Mouse (Mus musculus) neural tube, embryonic 15.5 days (tissue): ENCODE results near the gene L1cam. TPM values are rescaled to one million over a fixed set of nuclear protein-coding genes. Genes with fewer than 3 reads are reported as not detected.

Experiments used
- ATAC-seq: fragments of 200-750 bp; cut with Nextera tagmentation; 2 replicates; pipeline ENCODE4 v1.8.0; 2017; ENCODE audit warnings: mild to moderate bottlenecking, moderate TSS enrichment, moderate library complexity; ENCODE audit not compliant: low FRiP score
- H3K27ac ChIP-seq: fragments of 300-500 bp; sonication (generic); replicated peaks from 2 replicates; pipeline ENCODE4 v1.5.1; 2015; ENCODE audit warnings: mild to moderate bottlenecking, inconsistent platforms
- H3K27me3 ChIP-seq: fragments of 300-500 bp; sonication (generic); replicated peaks from 2 replicates; pipeline ENCODE4 v1.6.1; 2015; ENCODE audit warnings: inconsistent platforms
- H3K36me3 ChIP-seq: fragments of 300-500 bp; sonication (generic); 2 replicates; pipeline ENCODE4 v1.6.1; 2015; ENCODE audit warnings: inconsistent platforms
- H3K4me1 ChIP-seq: fragments of 300-500 bp; sonication (generic); 2 replicates; pipeline ENCODE4 v1.6.1; 2015; ENCODE audit warnings: inconsistent platforms
- H3K4me2 ChIP-seq: fragments of 300-500 bp; sonication (generic); 2 replicates; pipeline ENCODE4 v1.6.1; 2015; ENCODE audit warnings: inconsistent platforms, mild to moderate bottlenecking, moderate library complexity
- H3K4me3 ChIP-seq: fragments of 300-500 bp; sonication (generic); replicated peaks from 2 replicates; pipeline ENCODE4 v1.5.1; 2015; ENCODE audit warnings: mild to moderate bottlenecking, inconsistent platforms
- H3K9ac ChIP-seq: fragments of 300-500 bp; sonication (generic); replicated peaks from 2 replicates; pipeline ENCODE4 v1.6.1; 2015; ENCODE audit warnings: mild to moderate bottlenecking, inconsistent platforms
- H3K9me3 ChIP-seq: fragments of 300-500 bp; sonication (generic); replicated peaks from 2 replicates; pipeline ENCODE4 v1.6.1; 2016; ENCODE audit warnings: inconsistent platforms
- WGBS: fragments of 180-500 bp; shearing (Covaris S2); methylation state at CpG from one replicate; pipeline ENCODE4 v1.1.7; 2015; ENCODE audit warnings: mixed read lengths; 5-methylcytosine and 5-hydroxymethylcytosine counted together
- polyA plus RNA-seq: library from polyadenylated mRNA; unstranded; fragments of >200 nt; fragmentation: Nextera tagmentation; extraction: Ambion mirVana; gene quantifications from 2 replicates; pipeline ENCODE4 v1.2.1, GENCODE M21; 2015

Gene L1cam
- polyA plus RNA-seq, result 86.3 and 95.4 TPM in 2 replicates

- no peak within 1 kb of the TSS for H3K9ac ChIP-seq
- H3K4me1 ChIP-seq, result no peaks in the 10 kb centered on the region
- no peak within 1 kb of the TSS for H3K4me2 ChIP-seq
- H3K4me3 ChIP-seq, result no peak within 1 kb of the TSS
- no peaks in the 10 kb centered on the region for H3K36me3 ChIP-seq
- H3K27ac ChIP-seq, result no peak within 1 kb of the TSS
- no peak for ATAC-seq
- no peaks in the 10 kb centered on the region for H3K9me3 ChIP-seq
- 30% methylated on average over 2 of the region's 2 CpGs for WGBS
- no peaks in the 10 kb centered on the region for H3K27me3 ChIP-seq
Observed at GRCm38 (mm10) chrX:73895719-73896118, at the start of gene L1cam. TSS of gene L1cam (minus strand) at chrX:73896105.

GRCm38 (mm10) chrX:73942294-73942693 lies 46.4 kb upstream of the L1cam start:
- no peaks in the 10 kb centered on the region for H3K4me1 ChIP-seq
- H3K27me3 ChIP-seq, result no peaks in the 10 kb centered on the region
- no peak overlapping the region for H3K9ac ChIP-seq
- H3K4me3 ChIP-seq, result no peak overlapping the region
- WGBS, result 85% methylated on average over 2 of the region's 2 CpGs
- H3K4me2 ChIP-seq, result no peak overlapping the region
- peaks cover 45% of the 10 kb centered on the region for H3K36me3 ChIP-seq
- ATAC-seq, result no peak
- H3K9me3 ChIP-seq, result no peaks in the 10 kb centered on the region
- H3K27ac ChIP-seq, result no peak overlapping the region

- 85% methylated on average over 2 of the region's 2 CpGs for WGBS
- Histone ChIP-seq H3K4me3 (no peak overlapping the region), H3K4me2 (no peak overlapping the region), H3K9ac (no peak overlapping the region), H3K9me3 (no peaks in the 10 kb centered on the region), H3K27me3 (no peaks in the 10 kb centered on the region), H3K4me1 (no peaks in the 10 kb centered on the region), H3K36me3 (peaks cover 40% of the 10 kb centered on the region), H3K27ac (no peak overlapping the region)
- ATAC-seq, result no peak
Observed at GRCm38 (mm10) chrX:73941860-73942259, 46.0 kb upstream of the L1cam start.

GRCm38 (mm10) chrX:73931871-73932270 lies 36.0 kb upstream of the L1cam start:
- ATAC-seq, result no peak
- H3K9me3 ChIP-seq, result no peaks in the 10 kb centered on the region
- WGBS, result 85% methylated on average over 2 of the region's 2 CpGs
- no peaks in the 10 kb centered on the region for H3K4me1 ChIP-seq
- H3K4me2 ChIP-seq, result no peak overlapping the region
- H3K36me3 ChIP-seq, result no peaks in the 10 kb centered on the region
- no peaks in the 10 kb centered on the region for H3K27me3 ChIP-seq
- H3K4me3 ChIP-seq, result no peak overlapping the region
- no peak overlapping the region for H3K9ac ChIP-seq
- no peak overlapping the region for H3K27ac ChIP-seq

GRCm38 (mm10) chrX:73930402-73931062 lies 34.6 kb upstream of the L1cam start, which contains the start of gene Renbp:
TSS of gene Renbp (minus strand) at chrX:73930850.
- 40% methylated on average over 17 of the region's 17 CpGs for WGBS
- Histone ChIP-seq H3K4me2 (peak within 1 kb of the TSS; percentile 33), H3K4me3 (peak within 1 kb of the TSS; percentile 17; the same call in 1 of the 2 replicates), H3K27me3 (no peaks in the 10 kb centered on the region), H3K9me3 (no peaks in the 10 kb centered on the region), H3K4me1 (no peaks in the 10 kb centered on the region), H3K9ac (no peak within 1 kb of the TSS), H3K36me3 (no peaks in the 10 kb centered on the region), H3K27ac (no peak within 1 kb of the TSS)
- ATAC-seq, result no peak

- Histone ChIP-seq H3K4me1 (peaks cover 10% of the 10 kb centered on the region), H3K4me3 (peak overlapping the region; percentile 56), H3K9me3 (no peaks in the 10 kb centered on the region), H3K36me3 (no peaks in the 10 kb centered on the region), H3K4me2 (peak overlapping the region; percentile 70), H3K27me3 (no peaks in the 10 kb centered on the region), H3K9ac (peak overlapping the region; percentile 48; the same call in 1 of the 2 replicates), H3K27ac (peak overlapping the region; percentile 82)
- WGBS, result 70% methylated on average over 8 of the region's 8 CpGs
- no peak for ATAC-seq
Observed at GRCm38 (mm10) chrX:73922550-73922882, 26.6 kb upstream of the L1cam start.

GRCm38 (mm10) chrX:73921823-73922549 lies 26.1 kb upstream of the L1cam start, which contains the start of the genes Arhgap4 and Naa10:
TSS of gene Arhgap4 (minus strand) at chrX:73921870.
TSS of gene Naa10 (minus strand) at chrX:73921944.
- peak within 1 kb of the TSS; percentile 60 for H3K9ac ChIP-seq
- H3K36me3 ChIP-seq, result no peaks in the 10 kb centered on the region
- H3K4me3 ChIP-seq, result peak within 1 kb of the TSS; percentile 56
- H3K4me1 ChIP-seq, result peaks cover 10% of the 10 kb centered on the region
- peak within 1 kb of the TSS; percentile 82 for H3K27ac ChIP-seq
- H3K27me3 ChIP-seq, result no peaks in the 10 kb centered on the region
- WGBS, result 16% methylated on average over 43 of the region's 43 CpGs
- H3K9me3 ChIP-seq, result no peaks in the 10 kb centered on the region
- H3K4me2 ChIP-seq, result peak within 1 kb of the TSS; percentile 70
- peak; percentile 99 for ATAC-seq

GRCm38 (mm10) chrX:73921285-73921822 lies 25.4 kb upstream of the L1cam start:
- Histone ChIP-seq H3K27me3 (no peaks in the 10 kb centered on the region), H3K9me3 (no peaks in the 10 kb centered on the region), H3K9ac (peak overlapping the region; percentile 60), H3K4me3 (peak overlapping the region; percentile 56), H3K4me1 (peaks cover 10% of the 10 kb centered on the region), H3K27ac (peak overlapping the region; percentile 82), H3K4me2 (peak overlapping the region; percentile 68), H3K36me3 (no peaks in the 10 kb centered on the region)
- WGBS, result 25% methylated on average over 34 of the region's 34 CpGs
- ATAC-seq, result no peak; the same call in none of the 2 replicates

GRCm38 (mm10) chrX:73918631-73919030 lies 22.7 kb upstream of the L1cam start:
- Histone ChIP-seq H3K4me3 (no peak overlapping the region), H3K36me3 (no peaks in the 10 kb centered on the region), H3K4me1 (peaks cover 10% of the 10 kb centered on the region), H3K27me3 (no peaks in the 10 kb centered on the region), H3K9ac (no peak overlapping the region), H3K27ac (no peak overlapping the region), H3K9me3 (no peaks in the 10 kb centered on the region), H3K4me2 (no peak overlapping the region)
- no peak for ATAC-seq
- WGBS, result 84% methylated on average over 5 of the region's 5 CpGs

GRCm38 (mm10) chrX:73916945-73917344 lies 21.0 kb upstream of the L1cam start:
- no peak for ATAC-seq
- Histone ChIP-seq H3K4me2 (no peak overlapping the region), H3K9me3 (no peaks in the 10 kb centered on the region), H3K4me3 (no peak overlapping the region), H3K4me1 (peaks cover 10% of the 10 kb centered on the region), H3K27ac (no peak overlapping the region), H3K27me3 (no peaks in the 10 kb centered on the region), H3K36me3 (no peaks in the 10 kb centered on the region), H3K9ac (no peak overlapping the region)
- WGBS, result 84% methylated on average over 8 of the region's 8 CpGs

GRCm38 (mm10) chrX:73914827-73915703 lies 19.2 kb upstream of the L1cam start:
- Histone ChIP-seq H3K27me3 (no peaks in the 10 kb centered on the region), H3K4me1 (0 out of 2 replicates have a peak, but pooled peaks cover 5% of the 10 kb centered on the region), H3K4me3 (peak overlapping the region; percentile 27), H3K4me2 (peak overlapping the region; percentile 51), H3K9ac (peak overlapping the region; percentile 14; the same call in 1 of the 2 replicates), H3K9me3 (no peaks in the 10 kb centered on the region), H3K27ac (peak overlapping the region; percentile 80), H3K36me3 (no peaks in the 10 kb centered on the region)
- 31% methylated on average over 31 of the region's 31 CpGs for WGBS
- ATAC-seq, result peak; percentile 97
